Mouse (Mus musculus) E14TG2a.4 (cell line): ENCODE data around the gene Rras2.

Source experiments
- CTCF ChIP-seq: conservative IDR thresholded peaks from 2 replicates; pipeline ENCODE4 v1.5.1; 2014; ENCODE audit warnings: low read length
- POU5F1 ChIP-seq: IDR thresholded peaks from 2 replicates; pipeline ENCODE4 v1.6.1; 2014; ENCODE audit warnings: low read length, borderline replicate concordance

GRCm38 (mm10) chr7:114058927-114059441, 58.6 kb downstream of the Rras2 start:
- TF ChIP-seq CTCF = no peak
- no peak for TF ChIP-seq POU5F1
